Mouse (Mus musculus) thymus, postnatal 4 days (tissue): ENCODE data around the gene Max.
A peak's percentile ranks its signal among the peaks of the same experiment; 100 is the strongest.

Experiments
- DNase-seq: peaks from one replicate; pipeline ENCODE4 v3.0.0; 2021

The Max gene

DNA sequence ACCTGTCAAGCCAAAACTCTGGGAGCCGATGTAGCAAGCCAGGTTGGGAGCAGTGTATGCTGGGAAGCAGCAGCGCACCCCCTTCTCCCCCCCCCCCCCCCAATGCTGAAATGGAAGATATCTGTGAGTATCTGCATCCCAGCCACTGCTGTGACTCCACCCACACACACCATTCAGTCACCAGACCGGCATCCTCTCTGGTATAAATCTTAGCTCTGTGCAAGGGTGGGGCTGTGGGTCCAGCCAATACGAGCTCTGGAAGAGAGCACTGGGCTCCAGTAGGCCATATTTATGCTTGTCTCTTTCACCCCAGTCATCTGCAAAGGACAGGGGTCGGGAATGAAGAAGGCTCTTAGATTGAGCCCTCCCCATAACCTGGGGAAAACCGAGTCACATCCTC lies 41.6 kb downstream of the Max start:
- DNase-seq, result no peak

DNA sequence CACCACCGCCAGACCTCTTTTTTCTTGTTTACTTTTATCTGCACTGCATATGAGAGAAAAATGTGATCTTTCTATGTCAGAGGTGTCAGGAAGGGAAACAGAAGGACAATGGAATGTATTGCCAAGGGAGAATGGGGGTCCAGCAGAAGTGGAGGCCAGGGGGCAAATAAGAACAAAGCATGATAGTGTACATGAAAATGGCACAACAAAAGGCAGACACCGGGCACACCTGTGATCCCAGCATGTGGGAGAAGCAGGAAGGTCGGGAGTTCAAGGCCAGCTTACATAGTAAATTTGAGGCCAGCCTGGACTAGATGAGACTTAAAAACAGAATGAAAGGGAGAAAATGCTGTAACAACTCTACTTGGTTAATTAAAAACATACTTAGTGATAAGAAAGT lies 43.1 kb downstream of the Max start:
- no peak for DNase-seq

DNA sequence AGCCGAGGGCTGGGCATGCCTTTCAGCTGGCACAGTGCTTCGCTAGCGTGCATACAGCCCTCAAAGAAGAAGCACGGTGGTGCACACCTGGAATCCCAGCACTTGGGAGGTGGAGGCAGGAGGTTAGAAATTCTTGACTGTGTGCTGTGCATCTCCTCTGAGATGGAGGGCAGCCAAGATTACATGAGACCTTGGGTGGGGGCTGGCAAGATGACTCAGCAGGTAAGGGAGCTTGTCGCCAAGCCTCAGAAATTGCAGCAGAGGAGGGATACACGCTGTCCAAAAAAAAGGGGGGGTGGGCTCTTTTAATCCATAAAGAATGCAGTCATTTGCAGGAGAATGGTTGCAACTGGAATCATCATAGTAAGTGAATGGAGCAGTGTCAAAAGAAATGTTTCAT lies 43.9 kb downstream of the Max start:
- DNase-seq, result no peak

DNA sequence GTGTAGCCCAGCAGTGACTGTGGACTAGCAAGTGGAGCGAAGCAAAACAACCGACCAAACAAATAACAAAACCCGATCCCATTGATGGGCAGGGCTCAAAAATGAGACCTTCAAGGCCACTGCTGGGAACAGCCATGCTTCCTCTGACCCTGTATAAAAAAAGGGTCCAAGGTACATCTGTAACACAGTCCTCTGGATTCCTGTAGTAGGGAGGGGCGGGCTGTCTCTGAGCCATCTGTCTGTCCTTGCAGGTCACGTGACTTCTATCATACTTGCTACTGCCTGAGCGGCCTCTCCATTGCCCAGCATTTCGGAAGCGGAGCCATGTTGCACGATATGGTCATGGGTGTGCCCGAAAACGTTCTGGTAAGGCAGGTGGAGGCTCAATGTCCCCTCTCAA lies 45.8 kb downstream of the Max start:
- DNase-seq, result no peak

DNA sequence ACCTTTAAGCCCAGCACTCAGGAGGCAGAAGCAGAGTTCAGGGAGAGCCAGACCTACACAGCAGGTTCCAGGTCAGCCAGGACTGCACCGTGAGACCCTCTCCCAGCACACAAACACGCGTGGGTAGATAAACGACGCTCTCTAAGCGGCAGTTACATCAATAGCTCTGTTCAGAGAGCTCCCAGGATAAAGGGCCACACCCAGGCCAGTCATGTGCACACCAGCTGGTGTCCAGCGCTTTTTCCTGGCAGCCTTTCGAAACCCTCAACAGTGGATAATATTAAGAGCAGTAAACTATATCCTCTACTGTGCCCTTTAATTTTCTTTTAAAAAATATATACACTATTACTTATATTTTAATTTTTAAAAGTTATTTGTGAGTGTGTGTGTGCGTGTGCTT lies 49.8 kb downstream of the Max start:
- DNase-seq, result no peak

DNA sequence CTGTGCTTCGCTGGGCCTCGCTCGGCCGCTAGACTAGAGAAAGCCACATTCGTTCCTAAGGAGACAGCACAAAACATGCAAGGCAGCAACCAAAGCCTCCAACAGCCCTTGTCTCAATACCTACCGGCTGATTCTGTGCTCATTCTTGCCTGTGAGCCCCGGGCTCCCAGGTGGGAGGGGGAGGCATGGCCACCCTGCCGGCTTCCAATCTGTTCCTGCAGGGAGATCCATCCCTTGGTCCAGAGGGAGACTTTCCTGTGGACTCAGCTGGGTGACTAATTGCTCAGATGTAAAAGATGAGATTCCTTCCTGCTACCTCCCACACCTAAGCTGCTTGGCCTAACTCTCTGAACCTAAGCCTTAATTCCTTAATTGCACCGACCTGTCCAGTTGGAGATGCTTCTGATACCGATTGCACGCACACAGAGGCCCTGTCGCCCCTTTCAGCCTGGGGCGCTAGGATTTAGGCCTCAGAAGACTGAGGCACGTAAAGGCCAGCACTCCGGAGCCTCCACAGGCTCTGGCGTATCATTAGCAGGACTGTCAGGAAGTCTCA lies 50.8 kb downstream of the Max start:
- no peak for DNase-seq

DNA sequence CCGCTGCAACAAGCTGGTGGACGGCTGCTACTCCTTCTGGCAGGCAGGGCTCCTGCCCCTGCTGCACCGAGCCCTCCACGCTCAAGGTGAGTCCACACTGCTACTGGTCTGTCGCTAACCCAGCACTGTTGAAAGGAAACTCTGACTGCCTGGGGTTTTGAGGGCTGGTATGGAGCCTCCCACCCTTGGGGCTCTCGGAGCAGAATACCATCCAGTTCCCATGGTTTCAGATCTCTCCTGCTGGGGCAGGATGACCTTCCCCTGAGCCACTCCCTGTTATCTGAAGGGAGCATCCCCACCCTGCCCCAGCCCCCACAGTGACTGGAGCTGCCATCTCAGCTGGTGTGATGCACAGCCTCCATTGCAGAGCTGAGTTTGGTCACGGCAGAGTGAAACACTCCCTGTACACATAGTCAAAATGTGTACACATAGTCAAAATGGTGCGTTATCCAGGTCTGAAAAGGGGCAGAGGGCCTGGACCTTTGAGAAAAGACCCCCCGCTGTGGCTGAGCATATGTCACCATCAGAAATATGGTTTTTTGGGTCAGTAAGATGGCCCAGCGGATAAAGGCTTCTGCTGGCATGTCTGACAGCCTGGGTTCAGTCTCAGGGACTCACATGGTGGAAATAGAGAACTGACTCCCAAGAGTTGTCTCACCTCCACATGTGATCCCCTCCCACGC lies 51.6 kb downstream of the Max start:
- DNase-seq, result no peak

DNA sequence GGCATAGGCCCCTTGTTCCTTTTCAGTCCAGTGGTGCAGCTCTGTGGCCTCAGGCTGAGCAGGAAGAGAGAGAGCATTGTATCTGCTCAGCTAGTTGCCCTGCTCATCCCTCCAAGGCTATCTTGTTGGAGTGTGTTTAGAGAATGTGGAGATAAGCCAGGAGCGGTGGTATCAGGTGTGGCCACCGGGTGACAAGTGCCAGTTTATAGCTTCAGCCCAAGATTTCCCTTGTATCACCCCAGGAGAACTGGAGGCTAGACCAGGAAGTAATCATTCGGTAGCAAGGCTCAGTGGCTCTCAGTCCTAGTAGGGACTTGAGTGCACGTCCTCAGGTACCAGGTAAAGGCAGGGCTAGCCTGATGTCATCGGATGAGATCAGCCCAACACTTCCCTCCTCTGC lies 52.8 kb downstream of the Max start:
- no peak for DNase-seq

DNA sequence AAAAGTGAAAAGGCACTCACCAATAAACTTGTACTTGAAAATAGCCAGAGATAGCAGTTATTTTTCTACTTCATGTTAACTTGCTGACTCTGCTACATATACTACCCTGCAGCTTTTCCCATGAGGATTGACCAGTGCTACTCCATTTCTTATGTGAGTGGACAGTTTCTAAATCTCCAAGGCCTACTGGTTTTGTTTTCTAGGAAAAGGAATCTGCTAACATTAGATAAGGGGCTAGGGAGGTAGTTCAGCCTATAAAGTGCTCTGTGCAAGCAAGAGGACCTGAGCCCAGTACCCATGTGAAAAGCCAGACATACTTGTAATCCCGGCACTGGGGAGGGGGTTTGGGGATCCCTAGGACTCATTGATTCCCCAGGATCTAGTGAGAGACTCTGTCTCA lies 55.7 kb downstream of the Max start:
- DNase-seq, result no peak

DNA sequence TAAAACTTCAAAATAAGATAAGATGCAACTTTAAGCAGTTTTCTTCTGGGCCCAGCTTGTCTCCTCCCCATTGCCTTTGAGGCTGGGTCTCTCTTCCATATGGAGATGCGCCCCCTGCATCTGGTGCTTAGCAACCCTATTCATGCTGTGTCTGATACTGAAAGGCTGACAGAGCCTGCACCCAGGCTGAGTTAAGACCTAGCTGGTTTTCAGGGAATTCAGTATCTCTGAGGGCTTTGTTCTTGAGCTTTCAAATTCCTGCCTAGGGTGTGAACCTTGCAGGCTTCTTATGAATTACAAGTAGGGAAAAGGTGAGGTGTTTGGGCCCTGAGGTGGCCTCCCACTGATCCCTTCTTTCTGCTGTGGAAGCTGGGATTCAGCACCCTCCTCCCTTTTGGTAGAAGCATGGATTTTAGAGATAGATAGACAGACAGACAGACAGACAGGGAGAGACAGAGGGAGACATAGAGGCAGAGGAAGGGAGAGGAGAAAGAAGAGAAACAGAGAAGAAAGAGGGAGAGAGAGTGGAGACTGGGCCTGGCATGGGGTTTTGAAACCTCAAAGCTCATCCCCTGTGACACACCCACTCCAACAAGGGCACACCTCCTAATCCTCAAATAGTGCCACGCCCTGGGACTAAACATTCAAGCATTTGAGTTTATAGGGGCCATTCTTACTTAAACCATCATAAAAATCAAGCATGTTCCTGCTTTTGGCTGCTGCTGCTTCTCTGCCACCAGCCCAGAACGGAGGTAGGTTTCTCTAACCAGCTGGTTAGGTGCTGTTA lies 60.3 kb downstream of the Max start:
- DNase-seq, result no peak

DNA sequence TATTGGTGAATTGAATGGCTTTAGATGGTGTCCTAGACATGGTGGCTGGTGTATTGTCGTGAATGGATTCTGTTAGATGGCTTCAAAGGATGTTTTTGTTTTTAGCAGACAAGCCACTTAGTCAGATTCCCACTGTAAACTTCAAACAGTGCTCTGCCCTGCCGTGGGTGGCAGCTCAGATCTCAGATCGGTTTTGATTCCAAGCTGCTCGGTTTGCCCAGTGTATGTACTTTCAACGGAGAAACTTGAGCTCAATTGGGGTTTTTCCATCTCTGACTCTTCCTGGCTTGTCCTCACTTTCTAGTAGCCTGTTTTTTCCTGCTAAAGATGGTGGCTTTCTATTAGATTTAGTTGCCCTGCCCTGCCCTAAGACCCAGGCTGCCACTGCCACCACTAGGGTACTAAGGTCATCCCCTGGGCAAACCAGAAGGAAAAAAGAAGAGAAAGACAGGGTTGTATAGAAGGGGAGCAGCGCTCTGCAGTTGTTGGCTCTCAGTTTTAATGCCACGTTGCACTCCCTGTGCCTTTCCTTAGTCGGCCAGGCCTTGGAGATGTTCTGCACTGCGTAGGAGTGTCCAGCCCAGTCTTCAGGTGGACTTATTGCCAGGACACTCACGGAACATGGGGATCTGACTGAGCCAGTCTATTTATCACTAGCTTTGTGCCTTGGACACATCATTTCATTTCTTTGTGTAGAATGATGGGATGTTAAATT lies 62.6 kb downstream of the Max start:
- no peak for DNase-seq

DNA sequence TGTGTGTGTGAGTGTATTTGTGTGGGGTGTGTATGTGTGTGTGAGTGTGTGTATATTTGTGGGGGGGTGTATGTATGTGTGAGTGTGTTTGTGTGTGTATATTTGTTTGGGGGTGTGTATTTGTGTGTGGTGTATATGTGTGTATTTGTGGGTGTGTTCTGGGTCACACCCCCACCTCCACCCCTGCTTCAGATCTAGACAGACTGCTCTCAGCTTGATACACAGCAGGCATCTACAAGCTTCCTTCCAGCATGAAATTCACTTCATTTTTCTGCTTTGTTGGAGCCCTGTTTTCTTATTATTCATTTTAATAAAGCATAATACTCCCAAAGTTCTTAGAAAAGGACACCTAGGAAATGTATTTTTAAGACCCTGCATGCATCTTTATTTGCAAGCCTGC lies 63.9 kb downstream of the Max start:
- DNase-seq, result no peak

DNA sequence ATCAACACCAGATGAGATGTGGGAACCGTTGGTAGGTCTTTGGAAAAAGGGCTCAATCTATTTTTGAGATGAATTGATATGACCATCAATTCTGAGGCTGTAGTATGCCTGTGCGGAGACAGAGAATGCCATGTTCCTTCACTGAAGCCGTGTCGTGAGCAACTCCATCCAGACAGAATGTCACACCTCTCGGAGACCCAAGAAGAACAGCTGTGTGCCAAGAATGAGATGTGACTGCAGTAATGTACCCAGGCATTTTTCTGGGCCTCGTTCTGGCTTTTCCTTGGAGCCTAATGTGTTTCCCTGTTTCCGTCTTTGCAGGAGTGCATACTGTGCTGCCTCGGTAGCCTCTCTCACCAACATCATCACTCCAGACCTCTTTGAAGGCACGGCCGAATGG lies 65.0 kb downstream of the Max start:
- no peak for DNase-seq

DNA sequence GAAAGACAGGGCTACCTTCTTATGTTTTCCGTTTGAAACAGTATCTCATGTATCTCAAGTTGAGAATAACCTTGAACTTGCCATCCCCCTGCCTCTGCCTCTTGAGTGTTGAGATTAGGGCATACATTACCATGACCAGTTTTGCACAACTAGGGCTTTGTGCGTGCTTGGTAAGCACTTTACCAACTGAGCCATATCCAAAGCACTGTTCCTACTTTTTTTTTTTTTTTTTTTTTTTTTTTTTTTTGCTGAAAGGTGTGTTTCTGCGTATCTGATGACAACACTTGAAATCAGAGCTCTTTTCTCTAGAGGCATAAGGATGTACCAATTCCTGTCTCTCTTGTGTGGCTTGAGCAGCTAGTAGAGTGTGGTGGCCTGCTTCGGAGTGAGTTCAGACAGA lies 65.4 kb downstream of the Max start:
- DNase-seq, result no peak

DNA sequence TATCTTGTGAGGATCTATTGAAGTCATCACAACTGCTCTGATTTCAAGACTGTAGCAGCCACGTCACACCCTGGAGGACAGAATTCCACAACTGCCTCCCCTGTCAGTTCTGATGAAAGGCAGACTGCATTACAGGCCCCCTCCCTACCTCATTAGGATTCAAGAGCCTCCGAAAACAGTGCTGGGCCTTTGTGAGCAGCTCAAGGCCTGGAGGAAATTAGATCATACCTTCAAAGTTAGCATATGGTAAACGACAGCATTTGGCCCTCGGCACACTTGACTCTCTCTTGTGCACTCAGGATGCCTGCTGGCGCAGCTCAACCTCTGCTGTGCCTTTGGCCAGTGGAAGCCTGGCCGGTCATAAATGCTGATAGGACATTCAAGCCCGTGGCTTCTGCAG lies 66.2 kb downstream of the Max start:
- no peak for DNase-seq

DNA sequence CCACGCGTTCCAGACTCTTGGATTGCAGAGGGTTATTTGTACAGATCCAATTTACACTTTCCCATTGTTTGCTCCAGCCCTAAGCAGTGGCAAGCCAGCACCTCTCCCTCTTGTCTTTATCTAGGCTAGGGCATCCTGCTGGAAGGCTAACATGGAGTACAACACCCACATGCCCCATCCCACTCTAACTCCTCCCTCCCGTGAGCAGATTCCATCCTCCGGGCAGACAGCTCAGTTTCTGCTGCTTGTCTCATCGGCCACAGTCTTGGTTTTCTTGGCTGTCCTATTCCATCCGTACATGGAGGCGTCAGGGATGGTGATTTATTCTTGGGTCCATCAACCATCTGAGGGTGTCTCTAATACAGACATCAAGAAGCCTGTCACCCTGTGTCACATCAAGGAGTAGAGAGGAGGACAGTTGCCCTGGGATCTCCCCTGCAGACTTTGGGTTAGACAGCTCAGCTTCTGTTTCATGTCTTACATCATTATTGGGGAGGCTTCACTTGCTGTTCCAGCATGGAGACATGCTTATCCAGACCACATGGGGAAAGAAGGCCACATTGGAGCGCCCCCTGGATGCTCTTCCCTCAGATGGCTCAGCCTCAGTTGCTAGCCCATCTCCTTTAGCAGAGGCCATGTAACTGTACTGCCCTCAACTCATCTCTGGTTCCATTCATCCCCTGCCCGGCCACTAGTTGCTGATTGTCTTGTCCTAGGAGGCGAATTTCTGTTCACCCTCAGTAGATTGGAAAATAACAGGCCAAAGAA lies 67.0 kb downstream of the Max start:
- DNase-seq, result no peak

DNA sequence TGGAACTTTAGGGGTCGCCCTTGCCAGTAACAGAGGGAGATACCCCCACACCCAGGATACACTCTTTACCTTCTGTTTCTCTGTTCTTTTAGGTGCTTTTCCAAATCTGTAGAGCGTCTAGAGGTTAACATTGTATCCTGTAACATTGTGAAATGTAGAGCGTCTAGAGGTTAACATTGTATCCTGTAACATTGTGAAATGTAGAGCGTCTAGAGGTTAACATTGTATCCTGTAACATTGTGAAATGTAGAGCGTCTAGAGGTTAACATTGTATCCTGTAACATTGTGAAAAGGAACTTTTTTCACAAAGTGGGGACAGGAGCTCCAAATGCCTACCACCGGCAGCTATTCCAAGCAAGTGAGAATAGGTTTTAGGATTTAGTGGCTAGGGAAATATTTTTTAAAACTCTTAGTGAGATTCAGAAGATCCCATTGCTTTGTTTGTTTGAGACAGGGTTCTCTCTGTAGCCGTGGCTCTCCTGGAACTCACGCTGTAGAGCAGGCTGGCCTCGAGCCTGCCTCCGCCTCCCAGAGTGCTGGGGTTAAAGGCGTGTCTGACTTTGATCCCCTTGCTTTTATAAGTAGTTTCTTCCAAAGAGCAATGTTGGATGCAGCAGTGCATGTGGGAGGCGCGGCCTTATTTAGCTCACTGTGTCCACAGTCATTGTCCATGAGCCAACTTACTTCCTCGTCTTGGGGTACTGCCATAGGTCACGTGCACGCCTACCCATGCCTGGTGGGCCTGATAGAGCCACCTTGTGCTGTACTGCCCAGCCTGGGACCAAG lies 68.9 kb downstream of the Max start:
- no peak for DNase-seq

DNA sequence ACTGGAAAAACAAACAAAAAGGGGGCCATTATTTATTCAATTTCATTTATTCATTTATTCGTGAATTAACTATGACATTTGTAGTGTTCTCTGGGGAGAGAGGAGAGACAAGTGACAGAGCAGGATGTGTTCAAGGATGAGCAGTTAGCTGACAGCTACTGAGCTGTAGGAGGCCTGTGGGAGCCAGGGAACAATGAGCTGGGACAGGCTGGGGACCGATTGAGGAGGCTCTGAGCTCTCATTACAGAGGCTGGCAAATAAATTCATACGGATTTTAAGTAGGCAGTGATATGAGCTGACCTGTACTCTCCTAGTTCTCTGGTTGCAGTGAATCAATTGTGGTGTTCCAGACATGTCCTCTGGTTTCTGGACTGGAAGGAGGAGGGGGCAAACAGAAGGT lies 70.8 kb downstream of the Max start:
- DNase-seq, result no peak

DNA sequence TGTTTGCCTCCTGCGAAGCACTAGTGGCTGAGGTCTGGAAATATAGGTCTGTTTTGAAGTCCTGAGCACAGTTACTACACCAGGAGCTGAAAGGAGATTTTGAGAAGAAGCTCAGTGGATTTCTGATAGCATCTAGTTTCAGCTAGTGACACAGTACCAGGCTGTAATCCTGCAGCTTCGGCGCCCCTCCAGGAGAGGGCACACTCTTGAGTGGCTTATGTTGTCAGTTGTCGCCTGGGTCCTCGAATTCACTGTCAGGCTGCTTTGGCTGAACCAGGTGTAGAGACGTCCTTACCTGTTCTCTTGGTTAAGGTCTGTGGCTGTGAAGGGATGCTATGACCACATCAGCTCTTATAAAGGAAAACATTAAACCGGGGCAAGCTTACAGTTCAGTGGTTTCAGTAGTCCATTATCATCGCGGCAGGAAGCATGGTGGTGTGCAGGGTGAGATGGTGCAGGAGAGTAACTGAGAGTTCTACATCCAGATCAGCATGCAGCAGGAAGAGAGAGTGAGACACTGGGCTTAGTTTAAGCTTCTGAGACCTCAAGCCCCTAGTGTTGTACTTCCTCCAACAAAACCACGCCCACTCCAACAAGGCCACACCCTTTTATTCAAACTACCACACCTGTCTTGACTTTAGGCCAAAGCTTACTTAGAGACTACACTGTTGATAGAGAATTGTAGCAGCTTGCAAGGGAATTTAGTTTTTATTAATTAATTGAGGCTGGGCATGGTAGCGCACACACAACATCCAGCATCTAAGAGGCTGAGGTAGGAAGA lies 72.4 kb downstream of the Max start:
- peak; percentile 43 for DNase-seq

DNA sequence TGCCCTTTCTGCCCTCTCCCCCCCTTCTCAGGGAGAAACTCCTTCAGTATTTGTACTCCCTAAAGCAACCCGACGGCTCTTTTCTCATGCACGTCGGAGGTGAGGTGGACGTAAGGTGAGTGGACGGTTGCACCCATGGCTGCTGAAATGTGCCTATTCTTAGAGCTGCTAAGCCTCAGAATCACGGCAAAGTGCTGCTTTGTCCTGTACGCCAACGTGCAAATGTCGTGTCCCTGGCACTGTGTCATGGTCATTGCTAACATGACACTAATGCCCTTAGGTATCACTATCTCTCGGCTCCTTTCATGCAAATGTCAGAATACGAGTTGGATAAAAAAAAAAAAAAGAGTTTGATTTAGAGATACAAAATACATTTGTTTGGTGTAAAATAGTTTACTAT lies 74.1 kb downstream of the Max start:
- DNase-seq, result no peak
